Mouse (Mus musculus) hindbrain, embryonic 14.5 days (tissue): ENCODE measurements around the gene Mal. TPM values are rescaled to one million over a fixed set of nuclear protein-coding genes. Genes with fewer than 3 reads are reported as not detected.

Source experiments
- polyA plus RNA-seq: library from polyadenylated mRNA; unstranded; fragments of >200 nt; fragmentation: Nextera tagmentation; extraction: Ambion mirVana; gene quantifications from 2 replicates; pipeline ENCODE4 v1.2.1, GENCODE M21; 2014

The Mal gene
- polyA plus RNA-seq, 1 experiment from 2014 or later = 3.7 TPM

Other genes starting within 250 kb of the Mal start
- gene Gpat2, start 231.5 kb downstream of the Mal start, polyA plus RNA-seq = 0.07 and 0.08 TPM in 2 replicates
- gene Fahd2a, start 212.1 kb downstream of the Mal start, polyA plus RNA-seq = 31.9 and 35.1 TPM in 2 replicates
- 14.2 and 19.0 TPM in 2 replicates for gene Kcnip3, start 134.6 kb downstream of the Mal start, polyA plus RNA-seq
- 0.04 TPM in 1 of 2 replicates, not detected in the other for gene Prom2, start 115.2 kb downstream of the Mal start, polyA plus RNA-seq
- gene Zfp661, start 69.6 kb downstream of the Mal start, polyA plus RNA-seq = 7.0 and 7.1 TPM in 2 replicates
- gene Mrps5, start 69.5 kb downstream of the Mal start, polyA plus RNA-seq = 123 and 128 TPM in 2 replicates
- gene Mall, start 73.2 kb upstream of the Mal start, polyA plus RNA-seq = 1.3 and 1.4 TPM in 2 replicates
- 14.9 and 15.0 TPM in 2 replicates for gene Nphp1, start 132.2 kb upstream of the Mal start, polyA plus RNA-seq
- gene Mtln, start 135.8 kb upstream of the Mal start, polyA plus RNA-seq = 46.4 and 50.9 TPM in 2 replicates
- gene Bub1, start 175.2 kb upstream of the Mal start, polyA plus RNA-seq = 3.2 and 3.7 TPM in 2 replicates
- 0.16 TPM in 1 of 2 replicates, not detected in the other for gene Acoxl, start 182.2 kb upstream of the Mal start, polyA plus RNA-seq